Mouse (Mus musculus) E14TG2a.4 (cell line): ENCODE data around the gene Rbm39.

ENCODE experiments used
- CTCF ChIP-seq: conservative IDR thresholded peaks from 2 replicates; pipeline ENCODE4 v1.5.1; 2014; ENCODE audit warnings: low read length
- NANOG ChIP-seq: IDR thresholded peaks from 2 replicates; pipeline ENCODE4 v1.6.1; 2014; ENCODE audit warnings: borderline replicate concordance, low read length, mixed read lengths

- TF ChIP-seq CTCF: no peak
- no peak for TF ChIP-seq NANOG
Measured at GRCm38 (mm10) chr2:156201486-156201885, 21.4 kb upstream of the Rbm39 start.
